Mouse (Mus musculus) layer of hippocampus, postnatal 36 days (tissue): ENCODE measurements at regions not wholly inside any gene's neighbourhood (a gene's known extent, or its start where the extent isn't known, plus 50 kb on each side); places are given as distances from the start of the nearest gene placed in this dataset.

Experiments
- DNase-seq, 2 experiments: peaks; one replicate each; pipeline ENCODE4 v3.0.0; 2022

DNA sequence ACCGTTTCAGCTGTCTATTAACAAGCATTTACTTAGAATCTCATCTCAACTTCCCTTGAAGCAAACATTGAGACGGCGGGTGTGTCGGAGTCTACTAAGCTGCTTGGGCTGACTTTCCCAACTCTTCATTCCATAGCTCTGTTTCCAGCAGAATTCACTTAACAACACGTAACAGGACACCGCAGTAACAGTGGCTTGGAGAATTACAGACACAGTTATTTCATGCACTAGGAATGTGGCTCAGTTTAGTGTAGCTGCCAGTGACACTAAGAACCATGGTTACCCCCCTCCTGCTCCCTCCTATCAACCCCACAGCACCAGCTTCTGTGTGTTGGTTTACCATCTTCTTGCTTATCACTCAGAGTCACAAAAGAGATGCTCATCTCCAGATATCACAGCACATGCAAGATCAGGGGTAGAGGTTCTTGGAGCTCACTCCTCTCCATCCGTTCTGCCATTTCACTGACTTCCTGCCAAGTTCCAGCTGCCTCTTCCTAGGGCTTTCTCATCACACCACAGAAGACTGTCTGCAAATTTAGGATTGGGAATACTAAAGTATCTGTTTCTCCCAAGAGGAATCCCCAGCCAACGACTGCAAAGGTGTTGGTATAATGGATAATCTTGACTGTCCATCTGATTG, 90.7 kb downstream of the Banf2 start:
- no peak for DNase-seq

DNA sequence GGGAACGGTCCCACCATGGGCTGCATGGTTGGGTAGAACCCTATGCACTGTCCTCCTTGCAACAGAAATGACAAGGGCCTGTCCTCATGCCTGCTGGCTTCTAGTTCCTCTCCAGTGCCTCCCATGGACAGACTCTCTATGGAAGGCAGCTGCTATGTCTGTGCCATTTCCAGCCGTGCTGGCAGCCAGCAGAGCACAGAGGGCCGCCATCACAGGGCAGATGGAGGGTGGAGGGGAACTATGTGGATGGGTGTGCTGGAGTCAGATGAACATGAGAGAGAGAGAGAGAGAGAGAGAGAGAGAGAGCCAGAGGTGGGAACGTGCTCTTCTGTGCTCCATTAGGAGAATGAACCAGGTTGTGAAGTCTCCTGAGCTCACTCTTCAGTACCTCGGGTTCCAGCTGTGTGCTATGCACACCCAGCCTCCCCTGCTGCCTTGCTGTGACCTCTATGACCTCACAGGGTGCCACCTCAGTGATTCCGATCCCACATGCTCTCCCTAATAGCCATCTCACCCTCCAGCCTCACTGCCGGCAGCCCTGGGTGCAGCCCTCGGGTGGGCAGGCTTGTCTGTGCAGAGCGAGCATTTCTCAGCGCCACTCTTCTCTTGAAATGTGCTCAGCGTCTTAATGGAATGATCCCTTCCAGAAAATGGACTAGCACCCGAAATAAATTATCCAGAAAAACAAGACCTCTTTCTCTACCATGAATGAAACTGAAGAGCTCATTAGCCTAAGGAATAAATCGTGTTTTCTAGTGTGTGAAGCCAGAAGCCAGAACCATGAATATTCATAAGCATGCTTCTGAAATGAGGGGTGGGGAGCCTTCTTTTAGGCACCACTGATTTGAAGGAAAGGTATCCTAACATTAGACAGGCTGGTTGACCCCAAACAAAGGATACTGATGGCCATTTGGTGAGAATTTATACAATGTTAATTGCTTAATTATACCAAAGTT, 94.5 kb downstream of the Banf2 start:
- DNase-seq = peak; percentile 5 to 21

DNA sequence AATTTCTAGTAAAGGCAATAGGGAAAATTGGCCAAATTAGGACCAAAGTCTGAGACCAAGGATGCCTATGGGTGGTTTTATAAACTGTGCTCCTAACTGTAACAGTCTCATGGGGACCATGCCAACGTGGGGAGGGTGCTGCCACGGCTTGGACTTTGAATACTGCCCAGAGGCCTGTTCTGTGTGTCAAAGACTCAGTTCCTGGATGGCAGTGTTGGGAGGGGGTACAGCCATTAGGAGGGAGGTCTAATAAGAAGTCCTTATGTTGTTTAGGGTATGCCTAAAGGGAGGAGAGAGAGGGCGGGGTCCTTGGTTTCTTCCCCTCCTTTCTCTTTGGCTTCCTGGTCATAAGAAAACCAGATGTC, 95.2 kb downstream of the Banf2 start:
- DNase-seq = no peak

DNA sequence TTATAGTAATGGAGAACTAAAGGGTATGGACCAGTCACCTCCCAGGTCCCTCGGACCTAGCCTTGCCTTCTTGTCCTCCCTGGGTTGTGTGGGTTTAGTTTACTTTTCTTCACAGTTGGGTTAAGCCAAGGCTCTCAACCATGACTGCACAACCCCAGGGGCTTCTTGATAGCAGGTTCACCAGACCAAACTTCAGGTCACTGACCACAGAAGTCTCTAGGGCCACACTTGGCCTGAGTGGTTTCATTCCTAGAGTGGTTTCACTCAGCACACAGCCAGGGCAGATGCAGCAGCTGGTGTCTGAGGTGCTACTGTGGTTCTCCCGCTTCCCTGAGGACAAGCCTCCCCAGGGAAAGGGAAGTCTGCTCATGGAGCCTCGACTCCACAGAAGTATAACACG, 95.7 kb downstream of the Banf2 start:
- no peak for DNase-seq

DNA sequence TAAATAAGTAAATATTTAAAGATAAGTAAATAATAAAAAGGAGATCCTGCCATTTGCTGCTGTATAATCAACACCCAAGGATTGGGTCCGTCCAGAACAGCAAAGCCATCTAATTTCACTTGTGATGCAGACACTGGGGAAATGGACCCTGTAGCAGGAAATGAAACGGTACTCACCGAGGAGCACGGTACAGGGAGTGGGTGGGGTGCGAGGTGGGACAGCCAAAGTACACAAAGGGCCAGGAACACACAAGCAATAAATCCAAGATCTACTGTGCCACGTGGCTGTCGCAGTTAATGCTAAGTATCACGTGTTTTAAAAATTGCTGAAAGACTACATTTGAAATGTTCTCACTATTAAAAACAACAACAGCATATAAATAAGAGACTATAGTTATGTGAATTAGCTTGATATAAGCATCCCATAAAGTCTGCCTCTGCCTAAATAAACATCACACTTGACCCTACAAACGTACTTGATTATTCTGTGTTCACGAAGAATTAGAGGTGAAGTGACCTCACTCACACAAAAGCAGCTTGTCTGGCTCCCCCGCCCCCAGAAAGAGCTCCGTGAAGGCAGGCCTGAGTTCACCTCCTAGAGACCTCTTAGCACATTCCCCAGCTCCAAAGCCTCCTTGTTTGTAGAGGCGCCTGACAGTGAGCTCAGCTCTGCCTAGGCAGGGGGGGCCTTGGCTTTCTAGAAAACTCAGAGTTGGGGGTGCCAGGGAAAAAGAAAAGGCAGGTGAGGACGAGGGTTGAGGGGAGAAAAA, 101.1 kb downstream of the Banf2 start:
- DNase-seq = no peak

DNA sequence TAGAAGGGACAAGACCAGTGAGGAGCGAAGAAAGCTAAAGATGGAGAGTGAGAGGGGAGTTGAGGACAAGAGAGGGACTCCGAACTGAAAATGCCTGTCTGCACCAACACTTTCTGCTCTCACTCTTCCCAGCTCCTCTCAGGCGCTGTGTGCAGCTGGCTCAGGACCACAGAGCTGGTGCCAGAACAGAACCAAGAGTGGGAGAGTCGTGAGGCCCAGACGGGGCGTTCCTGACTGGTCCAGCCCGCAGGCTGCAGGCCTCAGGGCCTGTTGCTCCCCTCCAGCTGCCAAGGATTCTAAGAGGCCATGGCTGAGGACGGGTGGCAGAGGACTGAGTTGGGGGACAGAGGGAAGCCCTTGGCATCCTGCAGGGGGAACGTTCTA, 101.7 kb downstream of the Banf2 start:
- no peak for DNase-seq

DNA sequence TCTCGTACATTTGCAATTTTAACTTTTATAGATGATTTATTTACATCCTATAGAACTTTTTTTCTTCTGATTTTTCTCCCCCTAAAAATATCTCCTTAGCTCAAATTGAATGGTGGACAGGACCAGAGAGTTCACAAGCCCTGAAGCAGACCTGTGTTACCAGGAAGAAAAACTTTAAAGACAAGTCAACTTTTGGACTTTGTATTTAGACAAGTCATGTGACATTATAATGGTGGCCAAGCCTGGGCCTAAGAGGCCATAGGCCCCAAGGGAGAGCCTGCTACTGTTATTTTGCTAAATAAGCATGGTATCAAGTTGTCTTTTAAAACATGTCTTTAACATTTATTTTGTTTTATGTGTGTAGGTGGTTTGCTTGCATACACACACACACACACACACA, 102.7 kb downstream of the Banf2 start:
- no peak for DNase-seq

DNA sequence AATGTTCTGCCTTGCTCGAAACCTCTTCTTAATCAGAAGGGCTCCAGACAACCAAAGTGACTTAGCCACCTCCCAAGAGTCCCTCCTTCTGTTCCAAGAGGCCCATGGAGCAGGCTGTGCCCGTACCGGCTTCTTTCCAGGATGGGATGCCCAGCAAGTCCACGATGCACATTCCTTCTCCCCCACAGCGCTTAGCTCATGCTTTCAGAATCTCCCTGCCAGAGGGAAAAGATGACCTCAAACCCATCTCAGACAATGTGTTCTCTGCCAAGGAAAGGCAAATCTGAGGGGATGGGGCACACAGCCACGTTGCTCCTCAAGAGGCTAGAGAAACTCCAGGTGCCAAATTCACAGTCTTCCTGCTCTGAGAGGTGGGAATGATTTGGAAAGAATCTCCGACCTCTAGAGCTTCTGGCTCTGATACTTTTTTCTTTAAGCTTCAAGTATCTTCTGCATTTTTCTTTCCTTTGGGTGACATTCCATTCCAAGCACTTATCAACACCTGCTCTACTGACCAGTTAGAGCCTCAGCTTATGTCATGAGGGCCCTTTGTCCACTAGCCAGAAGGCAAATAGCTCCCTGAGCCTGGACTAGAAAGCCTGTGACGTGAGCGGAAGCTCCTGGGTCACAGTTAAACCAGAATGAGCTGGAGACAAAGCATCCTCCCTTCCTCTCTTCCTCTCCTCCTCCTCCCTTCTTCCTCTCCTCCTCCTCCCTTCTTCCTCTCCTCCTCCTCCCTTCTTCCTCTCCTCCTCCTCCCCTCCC, 110.9 kb downstream of the Banf2 start:
- no peak for DNase-seq

DNA sequence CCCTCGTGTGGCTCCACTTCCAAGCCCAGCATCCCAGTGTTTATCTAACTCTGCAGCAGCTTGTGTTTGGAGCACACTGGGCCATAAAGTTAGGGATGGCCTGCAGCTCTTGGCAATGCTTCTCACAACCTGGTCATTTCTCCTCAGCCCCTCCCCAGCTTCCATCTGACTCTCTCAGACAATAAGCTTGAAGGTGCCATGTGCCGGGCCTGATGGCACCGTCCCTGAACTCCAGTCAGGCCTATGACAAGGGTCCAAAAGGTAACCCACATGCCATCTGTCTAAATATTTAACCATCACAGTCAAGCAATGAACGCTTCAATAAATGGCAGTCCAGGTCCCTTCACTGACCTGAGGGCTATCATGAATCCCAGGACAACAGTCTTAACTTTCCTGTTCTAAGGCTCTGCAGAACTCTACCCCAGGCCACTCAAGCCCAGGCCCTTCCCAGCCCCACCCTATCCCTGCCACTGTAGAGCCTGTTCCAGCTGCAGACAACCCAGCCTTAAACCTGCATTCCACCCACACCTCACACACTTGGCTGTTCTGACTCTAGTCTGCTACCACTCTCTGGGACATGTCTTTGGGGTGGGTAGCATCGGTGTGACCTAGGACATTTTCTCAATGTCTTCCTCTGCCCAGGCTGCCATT, 111.8 kb downstream of the Banf2 start:
- DNase-seq = no peak

DNA sequence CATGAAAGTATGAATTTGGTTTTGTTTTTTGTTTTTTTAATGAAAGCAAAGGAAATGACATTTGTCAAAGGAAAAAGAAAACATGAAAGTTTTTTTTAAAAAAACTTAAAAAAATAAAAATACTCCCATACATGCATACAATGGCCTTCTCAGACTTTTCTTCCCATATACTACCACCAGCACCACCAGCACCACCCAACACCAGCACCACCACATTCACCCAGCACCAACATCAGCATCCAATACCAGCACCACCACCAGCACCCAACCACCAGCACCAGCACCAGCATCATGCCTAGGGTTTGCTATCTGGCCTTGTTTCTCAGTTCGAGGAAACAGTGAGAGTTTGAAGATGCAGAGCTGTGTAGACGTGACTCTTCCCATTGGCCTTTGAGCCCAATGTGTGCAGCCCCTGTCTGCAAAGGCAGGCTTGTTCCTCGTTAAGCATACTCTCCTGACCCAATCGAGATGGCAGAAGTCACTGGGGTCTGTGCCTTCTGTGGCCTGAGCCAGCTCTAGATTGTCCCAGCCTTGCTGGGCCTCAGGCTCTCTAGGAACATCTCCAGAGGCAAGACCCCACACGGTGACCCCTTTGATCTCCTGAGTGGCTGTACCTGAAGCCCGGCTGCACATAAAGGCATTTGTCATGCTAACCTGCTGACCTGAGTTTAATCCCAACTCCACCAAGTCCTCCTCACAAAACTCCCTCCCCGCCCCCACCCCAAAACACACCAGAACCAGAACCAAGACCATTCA, 113.8 kb upstream of the Mgme1 start:
- DNase-seq = no peak

DNA sequence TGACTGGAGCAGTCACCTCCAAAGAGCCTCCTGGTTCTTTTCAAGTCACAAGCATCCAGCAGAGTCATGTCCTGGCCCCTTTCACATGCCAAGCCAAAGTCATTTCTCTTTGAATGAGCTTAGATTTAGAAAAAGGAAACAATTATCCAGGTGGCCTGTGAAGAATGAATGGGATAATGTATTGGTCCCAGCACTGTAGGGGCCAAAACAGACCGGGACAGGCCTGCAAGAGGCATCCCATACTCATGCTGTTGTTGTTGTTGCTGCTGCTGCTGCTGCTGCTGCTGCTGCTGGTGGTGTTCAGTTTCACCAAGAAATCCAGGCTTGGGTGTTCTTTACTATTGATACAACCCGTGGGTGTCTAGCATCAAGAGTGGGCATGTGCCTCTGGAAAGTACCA, 113.1 kb upstream of the Mgme1 start:
- no peak for DNase-seq

DNA sequence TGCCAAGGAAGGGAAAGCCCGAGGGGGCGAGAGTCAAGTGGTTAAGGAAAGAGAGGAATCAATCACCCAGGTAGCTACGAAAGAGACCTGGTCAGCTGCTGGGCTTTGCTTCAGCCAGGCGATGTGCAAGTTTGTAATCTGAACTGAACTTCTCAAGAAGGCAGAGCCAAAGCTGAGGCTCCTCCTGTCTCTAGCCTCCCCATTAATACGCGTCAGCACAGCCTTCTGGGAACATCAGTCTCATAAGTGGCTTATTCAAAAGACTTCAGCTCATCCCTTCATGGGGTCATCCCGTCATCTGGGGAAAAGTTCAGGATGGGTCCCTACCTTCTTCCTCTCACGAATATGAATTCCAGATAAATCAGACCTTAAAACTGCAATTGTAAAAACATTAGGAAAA, 112.2 kb upstream of the Mgme1 start:
- no peak for DNase-seq

DNA sequence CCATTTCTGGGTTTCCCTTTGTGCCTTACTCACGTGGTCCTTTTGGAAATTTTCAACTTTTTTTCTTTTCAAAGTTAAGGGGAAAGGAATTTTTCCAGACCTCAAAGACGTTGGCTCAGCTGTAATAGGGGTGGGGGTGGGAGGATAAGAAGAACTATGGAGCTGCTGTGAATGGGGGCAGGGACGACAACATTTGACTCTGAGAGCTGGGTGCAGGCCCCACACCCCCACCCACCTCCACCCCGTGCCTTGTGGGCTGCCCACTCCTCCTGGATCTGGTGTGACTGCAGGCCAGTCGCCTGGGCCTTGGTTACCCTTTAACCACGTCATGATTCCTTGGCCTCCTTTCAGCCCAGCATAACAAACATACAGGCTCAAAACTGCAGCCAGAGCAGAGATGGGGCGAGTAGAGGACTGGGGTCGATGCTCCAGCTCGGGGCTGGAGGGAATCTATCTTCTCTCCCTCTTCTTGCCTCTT, 110.6 kb upstream of the Mgme1 start:
- no peak for DNase-seq

DNA sequence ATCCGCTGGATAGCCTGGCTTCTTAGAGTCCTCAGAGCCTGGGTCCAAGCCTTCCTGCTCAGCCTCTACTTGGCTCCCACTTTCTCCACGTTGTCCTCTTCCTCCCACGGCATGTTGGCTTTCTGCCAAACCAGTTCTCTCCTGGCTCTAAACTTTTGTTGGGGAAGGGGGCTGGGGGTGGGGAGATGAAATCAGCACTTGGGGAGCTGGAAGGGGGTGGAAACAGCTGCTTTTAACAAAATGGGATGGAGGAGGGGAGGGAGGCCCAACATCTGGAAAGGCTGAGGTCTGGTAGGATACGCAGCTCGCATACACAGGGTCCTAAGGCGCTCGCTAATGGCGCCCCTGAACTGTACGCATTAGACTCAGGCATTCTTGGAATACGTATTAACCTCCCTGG, 110.0 kb upstream of the Mgme1 start:
- no peak for DNase-seq

DNA sequence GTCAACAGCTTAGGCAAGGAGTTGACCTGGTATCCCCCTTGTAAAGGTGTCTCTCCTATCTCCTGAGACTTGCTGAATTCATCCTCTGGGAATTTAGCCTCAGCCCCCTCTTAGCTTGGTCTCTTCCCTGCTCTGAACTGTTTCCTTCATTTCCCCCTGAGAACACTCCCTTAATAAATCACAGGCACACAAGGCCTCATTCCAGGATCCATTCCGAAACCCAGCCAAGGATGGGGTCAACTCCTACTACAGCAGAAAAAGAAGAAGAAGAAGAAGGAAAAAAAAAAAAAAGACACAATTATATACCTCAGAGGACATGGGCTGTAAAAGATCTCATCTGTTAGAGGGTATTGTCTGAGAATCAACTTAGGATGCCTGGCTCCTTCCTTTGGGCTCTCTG, 108.6 kb upstream of the Mgme1 start:
- no peak for DNase-seq

DNA sequence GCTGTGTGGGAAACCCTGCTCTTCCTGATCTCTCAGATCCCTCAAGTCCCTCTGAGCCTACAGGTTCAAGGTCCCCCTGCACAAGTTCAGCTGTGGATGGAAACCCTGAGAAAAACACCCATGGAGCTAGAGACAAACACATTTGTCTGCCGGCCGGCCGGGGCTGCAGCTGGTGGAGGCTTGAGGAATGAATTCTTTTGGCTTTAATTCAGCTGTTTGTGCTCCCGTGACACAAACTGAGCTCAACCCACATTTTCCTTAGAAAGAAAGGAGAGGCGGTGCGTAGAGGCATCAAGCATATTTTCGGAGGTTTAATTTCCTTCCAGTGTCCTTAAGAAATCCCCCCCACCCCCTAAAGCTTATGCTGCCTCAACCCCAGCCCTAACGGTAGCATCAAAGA, 106.4 kb upstream of the Mgme1 start:
- DNase-seq = no peak

DNA sequence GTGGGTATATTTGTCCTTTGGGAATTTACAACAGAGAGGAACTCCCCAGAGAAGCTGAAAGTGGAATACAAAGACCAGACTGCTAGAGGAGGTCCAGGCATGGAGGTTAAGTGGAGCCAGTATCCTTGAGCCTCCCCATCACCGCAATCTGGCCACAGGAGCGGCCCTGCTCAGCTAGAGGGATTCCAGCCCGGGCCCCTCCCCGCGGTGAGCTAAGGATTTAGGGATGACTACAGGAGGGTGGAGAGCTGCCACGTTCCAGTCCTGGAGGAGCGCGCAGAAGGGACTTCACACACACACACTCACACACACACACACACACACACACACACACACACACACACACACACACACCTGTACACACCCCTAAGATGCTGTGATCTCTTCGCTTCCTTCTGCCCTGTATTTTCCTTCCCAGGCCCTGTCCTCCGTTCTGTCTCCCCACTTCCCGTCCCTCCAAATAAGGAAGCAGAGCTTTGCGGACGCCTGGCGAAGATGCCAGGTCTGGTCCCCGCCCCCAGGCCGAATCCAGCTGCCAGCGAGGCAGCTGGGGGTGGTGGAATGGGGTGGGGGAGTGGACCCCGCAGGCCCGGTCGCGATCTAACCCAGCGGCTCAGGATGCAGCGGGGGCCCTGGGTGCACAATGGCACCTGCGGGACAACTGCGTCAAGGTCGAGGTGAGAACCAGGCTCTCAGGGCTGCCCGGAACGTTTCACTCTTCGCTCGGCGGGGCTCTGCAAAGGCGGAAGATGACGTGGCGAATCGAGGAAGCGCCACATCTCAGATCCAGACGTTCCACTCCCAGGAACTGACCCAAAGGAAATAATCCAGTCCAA, 105.3 kb upstream of the Mgme1 start:
- peak; percentile 73 to 74 for DNase-seq

DNA sequence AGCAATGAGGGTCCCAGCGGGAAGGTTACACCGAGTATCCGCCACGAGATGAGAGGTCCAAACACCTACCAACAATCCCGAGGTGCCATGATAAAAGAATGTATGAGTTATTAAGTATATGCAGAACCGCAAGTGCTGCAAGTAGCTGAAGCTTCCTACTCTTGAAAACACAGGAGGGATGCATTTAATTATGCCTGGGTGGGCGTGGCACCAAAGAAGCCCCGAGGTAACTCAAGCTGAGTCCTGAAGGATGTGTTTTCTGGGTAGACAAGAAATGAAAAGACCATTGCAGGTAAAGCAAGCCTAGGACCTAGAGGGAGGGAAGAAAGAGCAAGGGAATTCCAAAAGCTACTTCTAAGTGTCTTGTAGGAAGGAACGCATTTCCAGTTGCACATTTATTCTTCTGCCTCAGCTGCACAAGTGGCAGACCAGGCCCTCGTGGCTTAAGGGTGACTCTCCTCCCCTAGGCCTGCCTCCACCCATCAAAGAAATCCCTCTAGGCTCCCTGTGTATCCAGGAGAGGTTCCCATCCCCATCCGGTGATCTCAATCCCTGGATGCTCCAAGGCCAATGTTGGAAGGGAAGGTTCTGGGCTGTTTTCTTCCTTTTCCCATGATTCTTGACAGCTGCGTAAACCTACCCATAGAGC, 104.2 kb upstream of the Mgme1 start:
- DNase-seq = no peak

DNA sequence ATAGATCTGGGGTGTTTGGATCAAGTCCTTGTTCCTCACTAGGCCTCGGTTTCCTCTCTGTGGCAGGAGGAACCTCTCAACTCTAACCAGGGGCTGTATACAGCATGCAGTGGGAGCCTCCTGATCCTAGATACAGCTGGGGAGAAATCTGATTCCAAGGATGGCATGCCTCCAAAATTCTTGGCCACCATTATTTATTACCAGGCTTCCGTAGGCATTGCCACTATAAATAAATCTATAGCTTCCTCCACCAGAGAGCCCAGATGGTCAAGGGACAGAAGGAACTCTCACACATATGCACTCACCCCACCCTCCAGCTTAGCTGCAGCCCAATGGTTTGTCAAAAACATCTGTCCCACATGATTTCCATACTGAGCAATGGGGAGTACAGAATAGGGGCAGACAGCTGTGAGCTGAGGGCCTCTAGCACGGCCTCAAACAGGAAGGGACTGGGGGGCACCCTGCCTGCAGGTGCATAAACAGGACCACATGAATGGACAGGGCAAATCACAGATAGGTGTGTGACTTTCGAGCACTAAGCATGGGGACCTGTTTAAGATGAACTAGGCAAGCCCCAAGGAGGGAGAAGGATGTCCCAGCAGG, 100.8 kb upstream of the Mgme1 start:
- DNase-seq = no peak
